Mouse (Mus musculus) megakaryocyte progenitor cell, adult 5-6 weeks (primary cell): Measurements from ENCODE around the gene Olfr994. TPM values are rescaled to one million over a fixed set of nuclear protein-coding genes. Genes with fewer than 3 reads are reported as not detected.

Experiments
- ATAC-seq: replicated peaks from 2 replicates; pipeline ENCODE4 v1.8.0; 2016; ENCODE audit warnings: mild to moderate bottlenecking, moderate TSS enrichment, inconsistent platforms; ENCODE audit not compliant: poor library complexity
- total RNA-seq, 2 experiments: library from RNA; stranded (forward) in 1 of 2; stranded (reverse) in 1 of 2; fragments of 157-497, 149-512 nt in 1 of 2; fragments of 200-1000 nt in 1 of 2; gene quantifications; 2 replicates each; pipeline versions ENCODE4 v1.2.3 to v1.2.4; 2015 to 2017

Olfr994 gene
- not detected in 2 replicates for total RNA-seq (2015)
- total RNA-seq (2017): not detected in 2 replicates

GRCm38 (mm10) chr2:85436351-85436750 is at the start of gene Olfr994:
TSS of gene Olfr994 (minus strand) at chr2:85436451.
- no peak for ATAC-seq

- ATAC-seq: no peak
Observed at GRCm38 (mm10) chr2:85466801-85467325, 30.6 kb upstream of the Olfr994 start.

- no peak for ATAC-seq
Observed at GRCm38 (mm10) chr2:85443539-85443938, 7.3 kb upstream of the Olfr994 start, which contains the start of gene Olfr995. TSS of gene Olfr995 (minus strand) at chr2:85443639.

GRCm38 (mm10) chr2:85442546-85442945 is 6.3 kb upstream of the Olfr994 start:
- no peak for ATAC-seq

GRCm38 (mm10) chr2:85425893-85426292 is 10.4 kb downstream of the Olfr994 start:
- no peak for ATAC-seq

- no peak for ATAC-seq
Observed at GRCm38 (mm10) chr2:85414777-85415176, 21.5 kb downstream of the Olfr994 start, which contains the start of gene Olfr993. TSS of gene Olfr993 (minus strand) at chr2:85414877.

GRCm38 (mm10) chr2:85409369-85409768 is 26.9 kb downstream of the Olfr994 start, which contains the start of gene Olfr992:
TSS of gene Olfr992 (minus strand) at chr2:85409469.
- no peak for ATAC-seq

Other genes with a start within 250 kb of the Olfr994 start
- gene Lrrc55, start 239.3 kb downstream of the Olfr994 start, total RNA-seq (2015): not detected in 2 replicates
- not detected in 2 replicates for gene Lrrc55, start 239.3 kb downstream of the Olfr994 start, total RNA-seq (2017)
- not detected in 2 replicates for gene Olfr987, start 97.1 kb downstream of the Olfr994 start, total RNA-seq (2015)
- gene Olfr987, start 97.1 kb downstream of the Olfr994 start, total RNA-seq (2017): not detected in 2 replicates
- not detected in 2 replicates for gene Olfr988, start 73.2 kb downstream of the Olfr994 start, total RNA-seq (2015)
- not detected in 2 replicates for gene Olfr988, start 73.2 kb downstream of the Olfr994 start, total RNA-seq (2017)
- not detected in 2 replicates for gene Olfr992, start 27.0 kb downstream of the Olfr994 start, total RNA-seq (2015)
- gene Olfr992, start 27.0 kb downstream of the Olfr994 start, total RNA-seq (2017): not detected in 2 replicates
- gene Olfr993, start 21.6 kb downstream of the Olfr994 start, total RNA-seq (2015): not detected in 2 replicates
- gene Olfr993, start 21.6 kb downstream of the Olfr994 start, total RNA-seq (2017): not detected in 2 replicates
- not detected in 2 replicates for gene Olfr995, start 7.2 kb upstream of the Olfr994 start, total RNA-seq (2015)
- gene Olfr995, start 7.2 kb upstream of the Olfr994 start, total RNA-seq (2017): not detected in 2 replicates
- gene 4833423E24Rik, start 82.6 kb upstream of the Olfr994 start, total RNA-seq (2015): not detected in 2 replicates
- not detected in 2 replicates for gene 4833423E24Rik, start 82.6 kb upstream of the Olfr994 start, total RNA-seq (2017)
- not detected in 2 replicates for gene Olfr996, start 142.8 kb upstream of the Olfr994 start, total RNA-seq (2015)
- not detected in 2 replicates for gene Olfr996, start 142.8 kb upstream of the Olfr994 start, total RNA-seq (2017)
- not detected in 2 replicates for gene Olfr998, start 152.5 kb upstream of the Olfr994 start, total RNA-seq (2015)
- gene Olfr998, start 152.5 kb upstream of the Olfr994 start, total RNA-seq (2017): not detected in 2 replicates
- not detected in 2 replicates for gene Olfr1000, start 175.5 kb upstream of the Olfr994 start, total RNA-seq (2015)
- gene Olfr1000, start 175.5 kb upstream of the Olfr994 start, total RNA-seq (2017): not detected in 2 replicates
- not detected in 2 replicates for gene Olfr1002, start 214.3 kb upstream of the Olfr994 start, total RNA-seq (2015)
- not detected in 2 replicates for gene Olfr1002, start 214.3 kb upstream of the Olfr994 start, total RNA-seq (2017)
- not detected in 2 replicates for gene Olfr154, start 228.0 kb upstream of the Olfr994 start, total RNA-seq (2015)
- gene Olfr154, start 228.0 kb upstream of the Olfr994 start, total RNA-seq (2017): not detected in 2 replicates
- not detected in 2 replicates for gene Olfr1006, start 242.3 kb upstream of the Olfr994 start, total RNA-seq (2015)
- gene Olfr1006, start 242.3 kb upstream of the Olfr994 start, total RNA-seq (2017): not detected in 2 replicates